8 mouse cellular contexts compared by ENCODE assay signal in genomic region chr6:34318172-34318571, GRCm38 (mm10). TPM values are rescaled to one million over a fixed set of nuclear protein-coding genes. Genes with fewer than 3 reads are reported as not detected.
DNase-seq lines count a peak whose midpoint lies in the region; ATAC-seq and TF ChIP-seq lines count a peak whose summit lies in the region.

No protein-coding gene starts in this region.

- H3K4me3 ChIP-seq in lung, embryonic 14.5 days (ENCODE audit: low read depth, low read length): peak overlapping the region; percentile 83
- peak overlapping the region; percentile 83 for H3K4me3 ChIP-seq in heart, embryonic 11.5 days (ENCODE audit: low read depth, low read length)
- no peak overlapping the region for H3K4me3 ChIP-seq in neural tube, embryonic 14.5 days (ENCODE audit: low read depth, low read length)

- H3K27me3 ChIP-seq in lung, embryonic 14.5 days (ENCODE audit: insufficient read depth, low read length): no peaks in the 10 kb centered on the region
- no peaks in the 10 kb centered on the region for H3K27me3 ChIP-seq in heart, embryonic 11.5 days (ENCODE audit: control insufficient read depth, insufficient read depth, low read length)
- H3K27me3 ChIP-seq in neural tube, embryonic 14.5 days (ENCODE audit: control insufficient read depth, insufficient read depth, low read length): no peaks in the 10 kb centered on the region

- no peaks in the 10 kb centered on the region for H3K9me3 ChIP-seq in lung, embryonic 14.5 days (ENCODE audit: low read depth, low read length)
- H3K9me3 ChIP-seq in heart, embryonic 11.5 days (replicated peaks; ENCODE audit: control insufficient read depth, low read length): no peaks in the 10 kb centered on the region
- H3K9me3 ChIP-seq in neural tube, embryonic 14.5 days (ENCODE audit: control insufficient read depth, low read length): no peaks in the 10 kb centered on the region

- no peaks in the 10 kb centered on the region for H3K36me3 ChIP-seq in lung, embryonic 14.5 days (ENCODE audit: insufficient read depth)
- no peaks in the 10 kb centered on the region for H3K36me3 ChIP-seq in heart, embryonic 11.5 days (ENCODE audit: control insufficient read depth, insufficient read depth, low read length)
- no peaks in the 10 kb centered on the region for H3K36me3 ChIP-seq in neural tube, embryonic 14.5 days (ENCODE audit: control insufficient read depth, insufficient read depth, low read length)

- DNase-seq in lung, embryonic 14.5 days: peak; percentile 74
- DNase-seq in lung, postnatal 25 days (ENCODE audit: low spot score): no peak
- DNase-seq in adrenal gland, adult 8-10 months: peak; percentile 65
- peak; percentile 72 for DNase-seq in kidney, postnatal 10 days
- no peak for DNase-seq in spleen, postnatal 4 days (ENCODE audit: low spot score in 2 of 2)
- DNase-seq in left cerebral cortex, adult 9 months (ENCODE audit: low spot score in 2 of 2): no peak

- 24% methylated on average over 5 of the region's 5 CpGs for WGBS in lung, embryonic 14.5 days
- WGBS in heart, embryonic 11.5 days (ENCODE audit: insufficient replicate concordance): 36% methylated on average over 5 of the region's 5 CpGs
- WGBS in neural tube, embryonic 14.5 days: 64% methylated on average over 5 of the region's 5 CpGs

- peaks cover 9% of the 10 kb centered on the region for H3K4me1 ChIP-seq in lung, embryonic 14.5 days (ENCODE audit: insufficient read depth)
- peaks cover 11% of the 10 kb centered on the region for H3K4me1 ChIP-seq in heart, embryonic 11.5 days (ENCODE audit: control insufficient read depth, insufficient read depth, low read length)
- H3K4me1 ChIP-seq in neural tube, embryonic 14.5 days (ENCODE audit: control insufficient read depth, insufficient read depth, low read length): 0 out of 2 replicates have a peak, but pooled peaks cover 5% of the 10 kb centered on the region

- H3K9ac ChIP-seq in lung, embryonic 14.5 days: no peak overlapping the region
- no peak overlapping the region for H3K9ac ChIP-seq in heart, embryonic 11.5 days (ENCODE audit: low read depth, low read length)
- H3K9ac ChIP-seq in neural tube, embryonic 14.5 days (replicated peaks; ENCODE audit: low read depth, low read length): no peak overlapping the region

- peak overlapping the region; percentile 91 for H3K4me2 ChIP-seq in lung, embryonic 14.5 days
- H3K4me2 ChIP-seq in heart, embryonic 11.5 days: peak overlapping the region; percentile 88
- H3K4me2 ChIP-seq in neural tube, embryonic 14.5 days (ENCODE audit: low read depth, low read length): peak overlapping the region; percentile 81; the same call in 1 of the 2 replicates

- no peak for ATAC-seq in lung, embryonic 14.5 days (ENCODE audit: insufficient read depth)
- ATAC-seq in heart, embryonic 11.5 days (replicated peaks; ENCODE audit: insufficient number of reproducible peaks, low FRiP score, low TSS enrichment): no peak
- ATAC-seq in neural tube, embryonic 14.5 days (ENCODE audit: low read depth): no peak

- H3K27ac ChIP-seq in lung, embryonic 14.5 days (ENCODE audit: low read depth): 0 out of 2 replicates have a peak overlapping the region, but pooled peaks have one; percentile 43
- peak overlapping the region; percentile 88; the same call in 1 of the 2 replicates for H3K27ac ChIP-seq in heart, embryonic 11.5 days (ENCODE audit: low read depth, low read length)
- no peak overlapping the region for H3K27ac ChIP-seq in neural tube, embryonic 14.5 days (ENCODE audit: low read depth, low read length)

- no peak for TF ChIP-seq CTCF in lung, embryonic 14.5 days (IDR thresholded peaks at IDR 0.05; ENCODE audit: low read depth)

RNA-seq across cellular contexts. Expression of gene Akr1b3, which starts 0.9 kb away (rescaled TPM):
- 165 and 170 TPM in 2 replicates for polyA plus RNA-seq in lung, embryonic 14.5 days (2014; fragmentation: Nextera tagmentation; extraction: Ambion mirVana)
- total RNA-seq in adrenal gland, adult 8-10 months (2022): 100 to 1,000 TPM; 283 to 310 (median 299) TPM
- polyA plus RNA-seq in heart, embryonic 11.5 days (2014; fragmentation: Nextera tagmentation; extraction: Ambion mirVana): 205 TPM in 2 replicates
- 107 and 112 TPM in 2 replicates for polyA plus RNA-seq in neural tube, embryonic 14.5 days (2014; fragmentation: Nextera tagmentation; extraction: Ambion mirVana)

RNA-seq across cellular contexts. Expression of gene Akr1b8, which starts 35.7 kb away (rescaled TPM):
- 12.4 and 14.0 TPM in 2 replicates for polyA plus RNA-seq in lung, embryonic 14.5 days (2014; fragmentation: Nextera tagmentation; extraction: Ambion mirVana)
- 100 to 1,000 TPM; 148 to 290 (median 206) TPM for total RNA-seq in adrenal gland, adult 8-10 months (2022)
- 19.6 and 22.2 TPM in 2 replicates for polyA plus RNA-seq in heart, embryonic 11.5 days (2014; fragmentation: Nextera tagmentation; extraction: Ambion mirVana)
- polyA plus RNA-seq in neural tube, embryonic 14.5 days (2014; fragmentation: Nextera tagmentation; extraction: Ambion mirVana): 5.2 and 9.0 TPM in 2 replicates

Comparison
In these comparisons a context has a peak if more than half of its experiments do, and no peak if none do; other contexts are left out.
1. DNase-seq: peak in lung, embryonic 14.5 days (single experiment), adrenal gland, adult 8-10 months (single experiment) and kidney, postnatal 10 days (single experiment); none in lung, postnatal 25 days (single experiment), spleen, postnatal 4 days (0 of 2) and left cerebral cortex, adult 9 months (0 of 2).
2. Peak in every context shown above with its lines, with median percentiles within 50 percentile points of each other: H3K4me2 ChIP-seq.